Mouse (Mus musculus) intestine, embryonic 15.5 days (tissue): ENCODE measurements around the gene Zbtb38. TPM values are rescaled to one million over a fixed set of nuclear protein-coding genes. Genes with fewer than 3 reads are reported as not detected.

Experiments used
- ATAC-seq: fragments of 200-750 bp; cut with Nextera tagmentation; 2 replicates; pipeline ENCODE4 v1.8.0; 2017; ENCODE audit warnings: moderate TSS enrichment, moderate library complexity
- H3K27ac ChIP-seq: fragments of 300-500 bp; sonication (generic); 2 replicates; pipeline ENCODE4 v1.5.1; 2015; ENCODE audit warnings: mild to moderate bottlenecking, inconsistent platforms
- H3K27me3 ChIP-seq: fragments of 300-500 bp; sonication (generic); replicated peaks from 2 replicates; pipeline ENCODE4 v1.6.1; 2015; ENCODE audit warnings: inconsistent platforms
- H3K36me3 ChIP-seq: fragments of 300-500 bp; sonication (generic); 2 replicates; pipeline ENCODE4 v1.6.1; 2015; ENCODE audit warnings: inconsistent platforms
- H3K4me1 ChIP-seq: fragments of 300-500 bp; sonication (generic); replicated peaks from 2 replicates; pipeline ENCODE4 v1.6.1; 2015; ENCODE audit warnings: inconsistent platforms
- H3K4me2 ChIP-seq: fragments of 300-500 bp; sonication (generic); replicated peaks from 2 replicates; pipeline ENCODE4 v1.6.1; 2015; ENCODE audit warnings: mild to moderate bottlenecking, inconsistent platforms
- H3K4me3 ChIP-seq: fragments of 300-500 bp; sonication (generic); replicated peaks from 2 replicates; pipeline ENCODE4 v1.5.1; 2015; ENCODE audit warnings: inconsistent platforms
- H3K9ac ChIP-seq: fragments of 300-500 bp; sonication (generic); 2 replicates; pipeline ENCODE4 v1.6.1; 2015; ENCODE audit warnings: inconsistent platforms
- H3K9me3 ChIP-seq: fragments of 300-500 bp; sonication (generic); 2 replicates; pipeline ENCODE4 v1.6.1; 2016; ENCODE audit warnings: inconsistent platforms
- WGBS: fragments of 180-500 bp; shearing (Covaris S2); methylation state at CpG from one replicate; pipeline ENCODE4 v1.1.7; 2015; 5-methylcytosine and 5-hydroxymethylcytosine counted together
- polyA plus RNA-seq: library from polyadenylated mRNA; unstranded; fragments of >200 nt; fragmentation: Nextera tagmentation; extraction: Ambion mirVana; gene quantifications from 2 replicates; pipeline ENCODE4 v1.2.1, GENCODE M21; 2015

Gene Zbtb38
- polyA plus RNA-seq, 1 experiment from 2014 or later = 22.9 TPM

GRCm38 (mm10) chr9:96699276-96700035 is 53.2 kb downstream of the Zbtb38 start:
- H3K36me3 ChIP-seq = 0 out of 2 replicates have a peak, but pooled peaks cover 6% of the 10 kb centered on the region
- no peak overlapping the region for H3K9ac ChIP-seq
- H3K9me3 ChIP-seq = no peaks in the 10 kb centered on the region
- no peak for ATAC-seq
- 95% methylated on average over 6 of the region's 6 CpGs for WGBS
- H3K27ac ChIP-seq = no peak overlapping the region
- no peaks in the 10 kb centered on the region for H3K27me3 ChIP-seq
- no peaks in the 10 kb centered on the region for H3K4me1 ChIP-seq
- H3K4me2 ChIP-seq = no peak overlapping the region
- no peak overlapping the region for H3K4me3 ChIP-seq

GRCm38 (mm10) chr9:96696788-96697492 is 55.7 kb downstream of the Zbtb38 start:
- H3K4me2 ChIP-seq = no peak overlapping the region
- 80% methylated on average over 14 of the region's 14 CpGs for WGBS
- no peak overlapping the region for H3K9ac ChIP-seq
- H3K4me3 ChIP-seq = no peak overlapping the region
- no peaks in the 10 kb centered on the region for H3K4me1 ChIP-seq
- ATAC-seq = no peak
- H3K9me3 ChIP-seq = no peaks in the 10 kb centered on the region
- no peak overlapping the region; the same call in 1 of the 2 replicates for H3K27ac ChIP-seq
- H3K27me3 ChIP-seq = no peaks in the 10 kb centered on the region
- peaks cover 2% of the 10 kb centered on the region; the same call in 1 of the 2 replicates for H3K36me3 ChIP-seq

GRCm38 (mm10) chr9:96696141-96696561 is 56.5 kb downstream of the Zbtb38 start:
- Histone ChIP-seq H3K27ac (no peak overlapping the region; the same call in 1 of the 2 replicates), H3K9me3 (no peaks in the 10 kb centered on the region), H3K27me3 (no peaks in the 10 kb centered on the region), H3K4me2 (no peak overlapping the region), H3K36me3 (peaks cover 2% of the 10 kb centered on the region; the same call in 1 of the 2 replicates), H3K9ac (no peak overlapping the region), H3K4me1 (no peaks in the 10 kb centered on the region), H3K4me3 (no peak overlapping the region)
- WGBS = 71% methylated on average over 12 of the region's 12 CpGs
- ATAC-seq = peak; percentile 39; the same call in 1 of the 2 replicates

- Histone ChIP-seq H3K4me3 (no peak overlapping the region), H3K27me3 (no peaks in the 10 kb centered on the region), H3K27ac (no peak overlapping the region), H3K4me1 (peaks cover 2% of the 10 kb centered on the region; the same call in 1 of the 2 replicates), H3K36me3 (peaks cover 16% of the 10 kb centered on the region), H3K9ac (no peak overlapping the region), H3K9me3 (no peaks in the 10 kb centered on the region), H3K4me2 (no peak overlapping the region)
- no peak for ATAC-seq
- 75% methylated on average over 4 of the region's 4 CpGs for WGBS
Observed at GRCm38 (mm10) chr9:96690461-96690863, 62.2 kb downstream of the Zbtb38 start.

- WGBS = 76% methylated on average over 4 of the region's 4 CpGs
- peaks cover 16% of the 10 kb centered on the region for H3K36me3 ChIP-seq
- peaks cover 2% of the 10 kb centered on the region; the same call in 1 of the 2 replicates for H3K4me1 ChIP-seq
- H3K27me3 ChIP-seq = no peaks in the 10 kb centered on the region
- no peak for ATAC-seq
- H3K9me3 ChIP-seq = no peaks in the 10 kb centered on the region
- no peak overlapping the region for H3K9ac ChIP-seq
- H3K4me3 ChIP-seq = no peak overlapping the region
- H3K27ac ChIP-seq = no peak overlapping the region
- H3K4me2 ChIP-seq = no peak overlapping the region
Observed at GRCm38 (mm10) chr9:96689076-96689475, 63.6 kb downstream of the Zbtb38 start.

GRCm38 (mm10) chr9:96688194-96688875 is 64.3 kb downstream of the Zbtb38 start:
- H3K27me3 ChIP-seq = no peaks in the 10 kb centered on the region
- H3K27ac ChIP-seq = no peak overlapping the region
- H3K4me3 ChIP-seq = no peak overlapping the region
- no peak overlapping the region for H3K4me2 ChIP-seq
- 68% methylated on average over 21 of the region's 21 CpGs for WGBS
- H3K9ac ChIP-seq = no peak overlapping the region
- H3K36me3 ChIP-seq = peaks cover 16% of the 10 kb centered on the region
- peaks cover 2% of the 10 kb centered on the region; the same call in 1 of the 2 replicates for H3K4me1 ChIP-seq
- no peaks in the 10 kb centered on the region for H3K9me3 ChIP-seq
- no peak for ATAC-seq

GRCm38 (mm10) chr9:96687591-96688186 is 64.9 kb downstream of the Zbtb38 start:
- Histone ChIP-seq H3K4me1 (peaks cover 2% of the 10 kb centered on the region; the same call in 1 of the 2 replicates), H3K4me3 (no peak overlapping the region), H3K27ac (no peak overlapping the region), H3K9ac (no peak overlapping the region), H3K36me3 (peaks cover 16% of the 10 kb centered on the region), H3K4me2 (no peak overlapping the region), H3K9me3 (no peaks in the 10 kb centered on the region), H3K27me3 (no peaks in the 10 kb centered on the region)
- no peak for ATAC-seq
- WGBS = 76% methylated on average over 20 of the region's 20 CpGs

- Histone ChIP-seq H3K36me3 (peaks cover 16% of the 10 kb centered on the region), H3K27ac (no peak overlapping the region), H3K4me2 (no peak overlapping the region), H3K9ac (no peak overlapping the region), H3K9me3 (no peaks in the 10 kb centered on the region), H3K4me3 (no peak overlapping the region), H3K4me1 (peaks cover 2% of the 10 kb centered on the region; the same call in 1 of the 2 replicates), H3K27me3 (no peaks in the 10 kb centered on the region)
- 90% methylated on average over 18 of the region's 18 CpGs for WGBS
- no peak for ATAC-seq
Observed at GRCm38 (mm10) chr9:96685600-96686084, 67.0 kb downstream of the Zbtb38 start.

- no peaks in the 10 kb centered on the region for H3K9me3 ChIP-seq
- no peak overlapping the region for H3K4me2 ChIP-seq
- H3K9ac ChIP-seq = no peak overlapping the region
- peaks cover 2% of the 10 kb centered on the region; the same call in 1 of the 2 replicates for H3K4me1 ChIP-seq
- H3K27ac ChIP-seq = no peak overlapping the region
- no peak for ATAC-seq
- 85% methylated on average over 14 of the region's 14 CpGs for WGBS
- no peak overlapping the region for H3K4me3 ChIP-seq
- H3K27me3 ChIP-seq = no peaks in the 10 kb centered on the region
- peaks cover 16% of the 10 kb centered on the region for H3K36me3 ChIP-seq
Observed at GRCm38 (mm10) chr9:96684866-96685599, 67.6 kb downstream of the Zbtb38 start.

- ATAC-seq = peak; percentile 77; the same call in 1 of the 2 replicates
- Histone ChIP-seq H3K9me3 (no peaks in the 10 kb centered on the region), H3K4me1 (peaks cover 2% of the 10 kb centered on the region; the same call in 1 of the 2 replicates), H3K36me3 (peaks cover 16% of the 10 kb centered on the region), H3K27me3 (no peaks in the 10 kb centered on the region), H3K27ac (no peak overlapping the region), H3K4me3 (no peak overlapping the region), H3K9ac (no peak overlapping the region), H3K4me2 (no peak overlapping the region)
- WGBS = 86% methylated on average over 4 of the region's 4 CpGs
Observed at GRCm38 (mm10) chr9:96684165-96684792, 68.4 kb downstream of the Zbtb38 start.

GRCm38 (mm10) chr9:96678611-96679010 is 74.0 kb downstream of the Zbtb38 start:
- Histone ChIP-seq H3K4me2 (no peak overlapping the region), H3K9me3 (no peaks in the 10 kb centered on the region), H3K27me3 (no peaks in the 10 kb centered on the region), H3K36me3 (no peaks in the 10 kb centered on the region), H3K4me3 (no peak overlapping the region), H3K4me1 (no peaks in the 10 kb centered on the region), H3K27ac (no peak overlapping the region), H3K9ac (no peak overlapping the region)
- ATAC-seq = no peak
- 77% methylated on average over 5 of the region's 5 CpGs for WGBS
